Mouse (Mus musculus) CD4-positive, CD25-positive, alpha-beta regulatory T cell, adult 2 months (primary cell): ENCODE results near the gene Trim30a.
"Not testable (repeated sequence)": the region's sequence is repeated elsewhere in the genome, so short reads cannot be mapped to it uniquely, and the experiment has no call there.

Experiments
- DNase-seq: peaks from one replicate; pipeline ENCODE4 v3.0.0-alpha.2; 2012; ENCODE audit warnings: low read depth, low spot score

Gene Trim30a

GRCm38 (mm10) chr7:104465065-104465744 is at the start of gene Trim30a:
Gene Trim30a (minus strand): TSS chr7:104465193.
- DNase-seq, result peak; percentile 69

GRCm38 (mm10) chr7:104507421-104508065 is 42.5 kb upstream of the Trim30a start, which contains the start of gene Trim30d:
Gene Trim30d (minus strand): TSS chr7:104507849.
- DNase-seq, result peak; percentile 63

- peak; percentile 37 for DNase-seq
Measured at GRCm38 (mm10) chr7:104501589-104502371, 36.8 kb upstream of the Trim30a start.

- DNase-seq, result not testable (repeated sequence)
Measured at GRCm38 (mm10) chr7:104501186-104501585, 36.2 kb upstream of the Trim30a start.

- DNase-seq, result not testable (repeated sequence)
Measured at GRCm38 (mm10) chr7:104499464-104499863, 34.5 kb upstream of the Trim30a start.

- DNase-seq, result peak; percentile 88
Measured at GRCm38 (mm10) chr7:104445961-104446645, 18.9 kb downstream of the Trim30a start.

- peak; percentile 13 for DNase-seq
Measured at GRCm38 (mm10) chr7:104404460-104404950, 60.5 kb downstream of the Trim30a start.

GRCm38 (mm10) chr7:104401140-104401539 is 63.9 kb downstream of the Trim30a start:
- no peak for DNase-seq

GRCm38 (mm10) chr7:104400698-104401097 is 64.3 kb downstream of the Trim30a start, which contains the start of gene Trim30c:
Gene Trim30c (minus strand): TSS chr7:104400837.
- DNase-seq, result peak; percentile 6

- DNase-seq, result no peak
Measured at GRCm38 (mm10) chr7:104398492-104398891, 66.5 kb downstream of the Trim30a start.

- peak; percentile 76 for DNase-seq
Measured at GRCm38 (mm10) chr7:104369736-104370414, 95.1 kb downstream of the Trim30a start, which contains the start of gene Trim30b. Gene Trim30b (minus strand): TSS chr7:104369884.

GRCm38 (mm10) chr7:104366339-104366738 is 98.7 kb downstream of the Trim30a start:
- no peak for DNase-seq
